ENCODE assay signal across 16 mouse cellular contexts in the genomic region with DNA sequence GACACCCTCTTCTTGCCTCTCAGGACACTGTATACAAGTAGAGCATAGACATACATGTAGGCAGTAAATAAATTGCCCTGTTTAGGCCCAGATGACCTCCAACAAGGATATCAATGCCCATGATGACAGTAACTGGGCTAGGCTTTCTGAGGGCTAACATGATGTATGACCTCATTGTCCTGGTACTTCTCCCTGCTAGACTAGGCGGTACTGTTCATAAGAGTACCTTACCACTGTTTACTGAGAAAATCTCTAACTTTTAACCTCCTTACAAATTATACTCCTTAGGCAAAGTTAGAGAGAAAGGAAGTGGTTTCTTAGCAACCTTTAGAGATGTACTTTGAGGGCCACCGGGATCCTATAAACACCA. TPM values are rescaled to one million over a fixed set of nuclear protein-coding genes. Genes with fewer than 3 reads are reported as not detected.
"Had no signal": no experiment of that assay in that cellular context is flagged by ENCODE, and none has a peak within 500 bp of the region (broad histone marks: within the 10 kb centered on the region; RNA-seq: fewer than 3 reads in every experiment).

No protein-coding gene starts in this region.

- H3K9ac ChIP-seq: liver, embryonic 13.5 days; liver, postnatal 0 days; lung, embryonic 15.5 days; midbrain, embryonic 15.5 days; neural tube, embryonic 13.5 days; stomach, embryonic 15.5 days had no signal

- ATAC-seq: liver, postnatal 0 days; midbrain, embryonic 15.5 days had no signal

- H3K4me1 ChIP-seq: liver, embryonic 13.5 days; lung, embryonic 15.5 days; megakaryocyte, embryonic 14.5 days; midbrain, embryonic 15.5 days; stomach, embryonic 15.5 days had no signal

- H3K36me3 ChIP-seq: liver, embryonic 13.5 days; lung, embryonic 15.5 days; midbrain, embryonic 15.5 days; neural tube, embryonic 13.5 days; stomach, embryonic 15.5 days had no signal

- H3K27me3 ChIP-seq: liver, embryonic 13.5 days; lung, embryonic 15.5 days; midbrain, embryonic 15.5 days; neural tube, embryonic 13.5 days; stomach, embryonic 15.5 days had no signal

- H3K4me3 ChIP-seq: liver, embryonic 13.5 days; lung, embryonic 15.5 days; megakaryocyte, embryonic 14.5 days; midbrain, embryonic 15.5 days; neural tube, embryonic 13.5 days; stomach, embryonic 15.5 days had no signal

- H3K9me3 ChIP-seq: liver, embryonic 13.5 days; lung, embryonic 15.5 days; megakaryocyte, embryonic 14.5 days; midbrain, embryonic 15.5 days; neural tube, embryonic 13.5 days; stomach, embryonic 15.5 days had no signal

- DNase-seq: layer of hippocampus, postnatal 36 days; left cerebral cortex, postnatal 4 days; liver; liver, embryonic 13.5 days; liver, postnatal 0 days; lung, postnatal 14 days; retina, postnatal 1 day; right cerebral cortex, postnatal 4 days; thymus, postnatal 4 days had no signal

- H3K4me2 ChIP-seq: liver, embryonic 13.5 days; lung, embryonic 15.5 days; midbrain, embryonic 11.5 days; midbrain, embryonic 15.5 days; neural tube, embryonic 13.5 days; stomach, embryonic 15.5 days had no signal

- H3K27ac ChIP-seq: liver, embryonic 13.5 days; lung, embryonic 15.5 days; macrophage; midbrain, embryonic 15.5 days; neural tube, embryonic 13.5 days; stomach, embryonic 15.5 days had no signal

RNA-seq across cellular contexts. Expression of a gene that starts 10.0 kb away (rescaled TPM):
- polyA plus RNA-seq: liver, embryonic 13.5 days; liver, postnatal 0 days; macrophage; midbrain, embryonic 11.5 days; midbrain, embryonic 15.5 days had no signal

RNA-seq across cellular contexts. Expression of a gene that starts 13.4 kb away (rescaled TPM):
- polyA plus RNA-seq: macrophage had no signal

RNA-seq across cellular contexts. Expression of a gene that starts 23.8 kb away (rescaled TPM):
- polyA plus RNA-seq: liver, embryonic 13.5 days; liver, postnatal 0 days; macrophage; midbrain, embryonic 11.5 days; neural tube, embryonic 13.5 days had no signal
